Mouse (Mus musculus) thymus, adult 2 months (tissue): ENCODE results near the gene Rrp12. TPM values are rescaled to one million over a fixed set of nuclear protein-coding genes. Genes with fewer than 3 reads are reported as not detected.
A peak's percentile ranks its signal among the peaks of the same experiment; 100 is the strongest.

Experiments used
- DNase-seq: peaks from one replicate; pipeline ENCODE4 v3.0.0; 2021
- H3K27ac ChIP-seq: fragments of 200-500 bp; 2 replicates; pipeline ENCODE4 v1.5.1; 2012; ENCODE audit warnings: low read length, control low read depth; ENCODE audit not compliant: control insufficient read depth, insufficient read depth
- H3K27me3 ChIP-seq: fragments of 200-500 bp; 2 replicates; pipeline ENCODE4 v1.6.1; 2012; ENCODE audit warnings: mild to moderate bottlenecking, low read length, moderate library complexity, mixed read lengths; ENCODE audit not compliant: control insufficient read depth, insufficient read depth
- H3K36me3 ChIP-seq: fragments of 200-500 bp; 2 replicates; pipeline ENCODE4 v1.6.1; 2012; ENCODE audit warnings: mild to moderate bottlenecking, low read length, moderate library complexity; ENCODE audit not compliant: control insufficient read depth, insufficient read depth
- H3K4me1 ChIP-seq: fragments of 200-500 bp; replicated peaks from 2 replicates; pipeline ENCODE4 v1.6.1; 2012; ENCODE audit warnings: low read length; ENCODE audit not compliant: control insufficient read depth, insufficient read depth
- H3K4me3 ChIP-seq: fragments of 200-500 bp; 2 replicates; pipeline ENCODE4 v1.5.1; 2012; ENCODE audit warnings: mild to moderate bottlenecking, low read length, control low read depth, moderate library complexity; ENCODE audit not compliant: control insufficient read depth, insufficient read depth
- CTCF ChIP-seq: fragments of 200-500 bp; IDR thresholded peaks from 2 replicates; pipeline ENCODE4 v1.5.1; 2012; ENCODE audit warnings: mild to moderate bottlenecking, control low read depth, low read length, moderate library complexity, borderline replicate concordance; ENCODE audit not compliant: control insufficient read depth, poor library complexity, insufficient read depth; ENCODE audit errors: extremely low read depth
- POLR2A ChIP-seq: fragments of 200-500 bp; IDR thresholded peaks from 2 replicates; pipeline ENCODE4 v1.6.1; 2012; ENCODE audit warnings: mild to moderate bottlenecking, low read length, control low read depth, moderate library complexity; ENCODE audit not compliant: control insufficient read depth, poor library complexity, insufficient read depth; ENCODE audit errors: extremely low read depth
- WGBS: fragments of 180-500 bp; shearing (Covaris S2); methylation state at CpG from one replicate; pipeline ENCODE4 v1.1.7; 2018; 5-methylcytosine and 5-hydroxymethylcytosine counted together
- polyA plus RNA-seq: library from polyadenylated mRNA; depleted of rRNA; stranded (reverse); fragments of >200 nt; gene quantifications from 2 replicates; pipeline ENCODE4 v1.2.3, GENCODE M21; 2012

Rrp12 gene
- polyA plus RNA-seq, 1 experiment = 9.7 TPM

DNA sequence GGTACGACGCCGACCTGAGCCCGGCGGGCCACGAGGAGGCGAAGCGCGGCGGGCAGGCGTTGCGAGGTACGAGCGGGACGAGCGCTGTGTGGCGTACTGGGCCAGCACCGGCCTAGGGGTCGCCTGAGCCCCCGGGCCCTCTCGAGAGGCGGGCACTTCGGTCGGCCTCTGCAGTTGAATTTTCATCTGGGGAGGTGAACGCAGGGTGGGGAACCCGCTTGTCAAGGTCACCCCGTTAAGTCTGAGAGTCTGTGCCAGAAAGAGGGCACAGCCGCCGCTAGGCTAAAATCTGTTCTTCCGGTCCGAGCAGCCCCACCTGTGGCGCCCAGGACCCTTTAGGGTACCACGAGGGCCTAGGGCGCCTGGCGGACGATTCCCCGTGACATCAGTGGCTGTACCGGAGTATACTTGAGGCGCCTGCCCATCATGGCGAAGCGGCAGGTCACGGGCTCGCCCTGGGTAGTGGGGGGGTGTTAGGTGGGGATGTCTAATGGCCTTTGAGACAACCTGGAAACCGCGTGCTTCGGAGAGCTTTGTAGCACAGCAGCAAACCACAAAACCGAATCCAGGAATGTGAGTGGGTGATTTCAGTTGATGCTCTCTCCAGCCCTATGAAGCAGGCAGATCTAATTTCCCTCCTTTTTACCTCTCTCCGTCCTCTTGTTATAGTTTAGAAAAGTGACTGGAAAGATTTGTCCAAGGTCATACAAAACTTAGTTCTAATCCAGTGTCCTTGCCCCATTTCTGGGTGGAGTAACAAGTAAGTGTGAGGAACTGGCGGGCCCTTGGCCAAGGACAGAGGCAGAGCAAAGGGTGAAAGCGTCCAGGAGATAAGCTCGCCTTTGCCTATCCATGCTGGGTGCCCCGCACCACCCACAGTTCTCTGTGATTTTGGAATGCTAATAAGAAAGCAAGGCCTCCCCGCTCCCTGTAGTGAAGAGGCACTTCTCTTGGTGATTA, 16.4 kb upstream of the Rrp12 start:
- peak; percentile 53 for DNase-seq
- WGBS = 2% methylated on average over 53 of the region's 53 CpGs
- no peak for TF ChIP-seq CTCF
- TF ChIP-seq POLR2A = no peak
- H3K4me1 ChIP-seq = peaks cover 11% of the 10 kb centered on the region
- H3K36me3 ChIP-seq = peaks cover 17% of the 10 kb centered on the region
- H3K27ac ChIP-seq = no peak overlapping the region
- no peaks in the 10 kb centered on the region for H3K27me3 ChIP-seq
- H3K4me3 ChIP-seq = peak overlapping the region; percentile 51

DNA sequence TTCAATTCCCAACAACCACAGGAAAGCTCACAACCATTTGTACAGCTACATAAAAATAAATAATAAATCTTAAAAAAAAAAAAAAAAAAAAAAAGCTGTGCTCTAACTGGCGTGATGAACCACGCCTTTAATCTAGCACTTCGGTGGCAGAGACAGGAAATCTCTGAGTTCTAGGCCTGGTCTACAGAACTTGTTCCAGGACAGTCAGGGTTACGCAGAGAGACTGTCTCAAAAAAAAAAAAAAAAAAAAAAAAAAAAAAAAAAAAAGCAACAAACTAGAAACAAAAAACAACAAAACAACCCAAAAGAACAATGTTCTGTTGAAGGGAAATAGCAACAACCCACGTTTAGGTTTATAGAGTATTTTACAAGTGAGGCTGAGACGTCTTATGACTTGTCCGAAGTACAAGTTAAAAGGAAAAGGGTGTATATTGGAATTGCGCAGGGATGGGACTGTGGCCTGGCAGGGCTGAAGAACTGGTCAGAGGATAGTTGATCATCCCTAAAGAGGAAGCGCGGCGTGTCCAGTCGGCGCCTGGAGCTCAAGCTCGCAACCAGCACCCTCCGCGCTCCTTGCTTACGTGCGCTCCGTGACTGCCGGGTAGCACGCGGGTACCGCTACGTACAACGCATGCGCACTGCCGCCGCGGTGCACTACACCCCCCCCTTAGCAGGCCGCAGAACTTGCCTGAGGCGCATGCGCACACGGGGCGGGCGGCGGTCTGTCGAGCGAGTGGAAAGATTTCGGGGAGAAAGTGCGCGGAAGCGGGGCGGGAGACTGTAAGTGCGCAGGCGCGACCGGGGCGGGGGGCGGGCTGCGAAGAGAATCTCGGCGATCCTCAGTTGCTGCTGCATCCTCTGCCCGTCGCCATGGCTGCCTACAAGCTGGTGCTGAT, 15.5 kb upstream of the Rrp12 start, which contains the start of gene Pgam1:
Gene Pgam1, plus strand, starts transcription at position 746 of the 896 bp plus-strand sequence.
- peak; percentile 95 for DNase-seq
- peak within 1 kb of the TSS; percentile 51 for H3K4me3 ChIP-seq
- peaks cover 8% of the 10 kb centered on the region; the same call in 1 of the 2 replicates for H3K36me3 ChIP-seq
- no peaks in the 10 kb centered on the region for H3K27me3 ChIP-seq
- peak; percentile 66 for TF ChIP-seq POLR2A
- peak; percentile 60; the same call in 1 of the 2 replicates for TF ChIP-seq CTCF
- WGBS = 3% methylated on average over 51 of the region's 54 CpGs
- H3K27ac ChIP-seq = peak within 1 kb of the TSS; percentile 69; the same call in 1 of the 2 replicates
- peaks cover 11% of the 10 kb centered on the region for H3K4me1 ChIP-seq

DNA sequence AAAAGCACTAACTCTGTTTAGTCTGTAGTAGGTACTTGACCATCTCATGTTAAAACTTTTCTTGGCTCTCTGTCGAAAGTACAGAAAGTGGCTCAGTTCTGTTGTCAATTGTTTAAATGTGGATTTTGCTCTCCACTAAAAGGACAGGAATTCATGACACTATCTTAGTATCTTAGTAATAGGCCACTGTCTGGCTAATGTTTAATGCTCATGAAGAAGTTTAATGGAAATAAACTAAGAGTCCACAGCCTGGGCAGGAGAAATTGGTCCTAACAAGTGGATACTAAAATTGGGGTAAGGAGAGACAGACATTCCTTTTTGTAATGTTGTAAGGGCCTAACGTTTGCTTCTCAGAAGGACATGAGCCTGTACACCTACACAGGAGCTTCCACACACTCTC, 14.4 kb upstream of the Rrp12 start:
- no peaks in the 10 kb centered on the region for H3K27me3 ChIP-seq
- H3K4me1 ChIP-seq = peaks cover 11% of the 10 kb centered on the region
- no peak for TF ChIP-seq POLR2A
- no peak for TF ChIP-seq CTCF
- DNase-seq = no peak
- no peak overlapping the region for H3K4me3 ChIP-seq
- no peak overlapping the region for H3K27ac ChIP-seq
- H3K36me3 ChIP-seq = no peaks in the 10 kb centered on the region
- WGBS = 91% methylated on average over 2 of the region's 2 CpGs

DNA sequence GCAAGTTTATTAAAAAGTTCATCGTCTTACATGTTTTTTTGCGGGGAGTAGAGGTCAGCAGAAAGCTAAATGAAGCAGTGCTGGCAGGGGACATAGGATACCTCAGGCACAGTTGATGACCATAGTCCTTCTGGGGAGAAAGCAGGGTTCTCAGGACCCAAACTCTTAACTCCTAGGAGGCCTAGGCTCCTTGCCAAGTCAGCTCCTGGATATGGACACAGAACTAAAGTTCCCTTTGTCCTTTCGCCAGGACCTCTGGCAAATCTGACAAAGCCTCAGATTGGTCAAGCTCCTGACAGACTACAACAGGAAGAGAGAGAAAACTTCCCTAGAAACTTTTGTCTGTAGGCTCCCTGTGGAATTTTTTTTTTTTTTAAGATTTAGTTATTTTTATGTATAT, 12.8 kb upstream of the Rrp12 start:
- Histone ChIP-seq H3K4me1 (peaks cover 10% of the 10 kb centered on the region), H3K27me3 (no peaks in the 10 kb centered on the region), H3K27ac (no peak overlapping the region), H3K36me3 (no peaks in the 10 kb centered on the region), H3K4me3 (no peak overlapping the region)
- no peak for DNase-seq
- WGBS = over 99% methylated on average over 3 of the region's 3 CpGs
- TF ChIP-seq POLR2A = no peak

- Histone ChIP-seq H3K27me3 (no peaks in the 10 kb centered on the region), H3K27ac (no peak overlapping the region), H3K4me3 (no peak overlapping the region), H3K36me3 (no peaks in the 10 kb centered on the region), H3K4me1 (peaks cover 4% of the 10 kb centered on the region)
- no peak for TF ChIP-seq CTCF
- no peak for TF ChIP-seq POLR2A
- DNase-seq = no peak
- 80% methylated on average over 8 of the region's 8 CpGs for WGBS
Observed at GRCm38 (mm10) chr19:41907079-41907760, 11.2 kb upstream of the Rrp12 start.

GRCm38 (mm10) chr19:41906311-41907078, 10.5 kb upstream of the Rrp12 start:
- no peaks in the 10 kb centered on the region for H3K36me3 ChIP-seq
- H3K27ac ChIP-seq = no peak overlapping the region
- no peak for DNase-seq
- WGBS = 69% methylated on average over 6 of the region's 6 CpGs
- no peaks in the 10 kb centered on the region for H3K27me3 ChIP-seq
- H3K4me1 ChIP-seq = peaks cover 9% of the 10 kb centered on the region
- TF ChIP-seq POLR2A (no peak), CTCF (no peak)
- no peak overlapping the region for H3K4me3 ChIP-seq
